Mouse (Mus musculus) kidney, adult 9 months (tissue): ENCODE measurements around the gene Saal1.
"Not testable (repeated sequence)": the region's sequence is repeated elsewhere in the genome, so short reads cannot be mapped to it uniquely, and the experiment has no call there.

Source experiments
- DNase-seq: peaks from one replicate; pipeline ENCODE4 v3.0.0; 2022

Gene Saal1

GRCm38 (mm10) chr7:46710390-46710844 lies at the start of gene Saal1:
Saal1 (minus strand) TSS chr7:46710680.
- peak; percentile 80 for DNase-seq

GRCm38 (mm10) chr7:46751490-46751889 lies 41.0 kb upstream of the Saal1 start, which contains the start of gene Saa2:
Saa2 (plus strand) TSS chr7:46751790.
- no peak for DNase-seq

- DNase-seq: no peak
Measured at GRCm38 (mm10) chr7:46748459-46748858, 38.0 kb upstream of the Saal1 start.

- no peak for DNase-seq
Measured at GRCm38 (mm10) chr7:46746381-46746780, 35.9 kb upstream of the Saal1 start.

- DNase-seq: no peak
Measured at GRCm38 (mm10) chr7:46745816-46746215, 35.3 kb upstream of the Saal1 start.

- not testable (repeated sequence) for DNase-seq
Measured at GRCm38 (mm10) chr7:46742880-46743279, 32.4 kb upstream of the Saal1 start, which contains the start of gene Saa1. Saa1 (minus strand) TSS chr7:46742980.

GRCm38 (mm10) chr7:46740041-46740440 lies 29.6 kb upstream of the Saal1 start:
- DNase-seq: not testable (repeated sequence)

GRCm38 (mm10) chr7:46738561-46739460 lies 28.3 kb upstream of the Saal1 start:
- DNase-seq: peak; percentile 84

GRCm38 (mm10) chr7:46734983-46735382 lies 24.5 kb upstream of the Saal1 start:
- DNase-seq: no peak

- no peak for DNase-seq
Measured at GRCm38 (mm10) chr7:46732458-46732857, 22.0 kb upstream of the Saal1 start, which contains the start of gene Saa4. Saa4 (minus strand) TSS chr7:46732603.

- no peak for DNase-seq
Measured at GRCm38 (mm10) chr7:46727584-46727983, 17.1 kb upstream of the Saal1 start.

GRCm38 (mm10) chr7:46724396-46724795 lies 13.9 kb upstream of the Saal1 start:
- DNase-seq: no peak

- peak; percentile 70 for DNase-seq
Measured at GRCm38 (mm10) chr7:46723849-46724248, 13.4 kb upstream of the Saal1 start.

GRCm38 (mm10) chr7:46723354-46723753 lies 12.9 kb upstream of the Saal1 start:
- DNase-seq: no peak

GRCm38 (mm10) chr7:46720460-46720859 lies 10.0 kb upstream of the Saal1 start:
- no peak for DNase-seq

- DNase-seq: no peak
Measured at GRCm38 (mm10) chr7:46719526-46719925, 9.0 kb upstream of the Saal1 start.

GRCm38 (mm10) chr7:46718591-46719270 lies 8.3 kb upstream of the Saal1 start:
- DNase-seq: no peak

- peak; percentile 48 for DNase-seq
Measured at GRCm38 (mm10) chr7:46716897-46717296, 6.4 kb upstream of the Saal1 start.

GRCm38 (mm10) chr7:46715600-46715999 lies 5.1 kb upstream of the Saal1 start, which contains the start of gene Saa3:
Saa3 (minus strand) TSS chr7:46715700.
- DNase-seq: no peak

- DNase-seq: peak; percentile 61
Measured at GRCm38 (mm10) chr7:46714518-46714917, 4.0 kb upstream of the Saal1 start.

GRCm38 (mm10) chr7:46712250-46712649 lies 1.8 kb upstream of the Saal1 start:
- no peak for DNase-seq

GRCm38 (mm10) chr7:46700521-46701025 lies 9.9 kb downstream of the Saal1 start:
- no peak for DNase-seq

GRCm38 (mm10) chr7:46696754-46697153 lies 13.7 kb downstream of the Saal1 start:
- DNase-seq: no peak
